Mouse (Mus musculus): Measurements from ENCODE around the gene Prlr. TPM values are rescaled to one million over a fixed set of nuclear protein-coding genes. Genes with fewer than 3 reads are reported as not detected.

Gene Prlr
- 0.23 and 0.54 TPM in 2 replicates for polyA plus RNA-seq (2012; rRNA removed)

- no peak for TF ChIP-seq POLR2A (IDR thresholded peaks at IDR 0.05; ENCODE audit: extremely low read depth, insufficient read depth, low read length)
- TF ChIP-seq CTCF (IDR thresholded peaks at IDR 0.05; ENCODE audit: extremely low read depth, insufficient read depth, low read length), result no peak
- Histone ChIP-seq H3K27ac (ENCODE audit: insufficient read depth, low read length) (no peak within 1 kb of the TSS), H3K4me1 (ENCODE audit: control insufficient read depth, insufficient read depth, low read length) (no peaks in the 10 kb centered on the region), H3K4me3 (ENCODE audit: insufficient read depth, low read length) (peak within 1 kb of the TSS; percentile 14; the same call in 1 of the 2 replicates)
These were observed at the start of gene Prlr for GRCm38 (mm10) chr15:10177083-10177482. TSS of gene Prlr (plus strand) at chr15:10177238.

GRCm38 (mm10) chr15:10133781-10134180 lies 43.3 kb upstream of the Prlr start:
- TF ChIP-seq CTCF (IDR thresholded peaks at IDR 0.05; ENCODE audit: extremely low read depth, insufficient read depth, low read length) (no peak), POLR2A (IDR thresholded peaks at IDR 0.05; ENCODE audit: extremely low read depth, insufficient read depth, low read length) (no peak)
- H3K4me3 ChIP-seq (ENCODE audit: insufficient read depth, low read length), result no peak overlapping the region
- H3K4me1 ChIP-seq (ENCODE audit: control insufficient read depth, insufficient read depth, low read length), result no peaks in the 10 kb centered on the region
- H3K27ac ChIP-seq (ENCODE audit: insufficient read depth, low read length), result no peak overlapping the region

- TF ChIP-seq POLR2A (IDR thresholded peaks at IDR 0.05; ENCODE audit: extremely low read depth, insufficient read depth, low read length), result no peak
- TF ChIP-seq CTCF (IDR thresholded peaks at IDR 0.05; ENCODE audit: extremely low read depth, insufficient read depth, low read length), result no peak
- Histone ChIP-seq H3K4me3 (ENCODE audit: insufficient read depth, low read length) (no peak overlapping the region), H3K4me1 (ENCODE audit: control insufficient read depth, insufficient read depth, low read length) (no peaks in the 10 kb centered on the region), H3K27ac (ENCODE audit: insufficient read depth, low read length) (no peak overlapping the region)
These were observed 42.1 kb upstream of the Prlr start for GRCm38 (mm10) chr15:10134889-10135288.

- TF ChIP-seq POLR2A (IDR thresholded peaks at IDR 0.05; ENCODE audit: extremely low read depth, insufficient read depth, low read length) (no peak), CTCF (IDR thresholded peaks at IDR 0.05; ENCODE audit: extremely low read depth, insufficient read depth, low read length) (no peak)
- Histone ChIP-seq H3K4me3 (ENCODE audit: insufficient read depth, low read length) (no peak overlapping the region), H3K27ac (ENCODE audit: insufficient read depth, low read length) (no peak overlapping the region), H3K4me1 (ENCODE audit: control insufficient read depth, insufficient read depth, low read length) (no peaks in the 10 kb centered on the region)
These were observed 32.5 kb upstream of the Prlr start for GRCm38 (mm10) chr15:10144520-10144919.

- no peak overlapping the region for H3K27ac ChIP-seq (ENCODE audit: insufficient read depth, low read length)
- no peaks in the 10 kb centered on the region for H3K4me1 ChIP-seq (ENCODE audit: control insufficient read depth, insufficient read depth, low read length)
- H3K4me3 ChIP-seq (ENCODE audit: insufficient read depth, low read length), result no peak overlapping the region
- no peak for TF ChIP-seq CTCF (IDR thresholded peaks at IDR 0.05; ENCODE audit: extremely low read depth, insufficient read depth, low read length)
- TF ChIP-seq POLR2A (IDR thresholded peaks at IDR 0.05; ENCODE audit: extremely low read depth, insufficient read depth, low read length), result no peak
These were observed 28.8 kb upstream of the Prlr start for GRCm38 (mm10) chr15:10148196-10148595.

- no peaks in the 10 kb centered on the region for H3K4me1 ChIP-seq (ENCODE audit: control insufficient read depth, insufficient read depth, low read length)
- no peak overlapping the region for H3K4me3 ChIP-seq (ENCODE audit: insufficient read depth, low read length)
- no peak overlapping the region for H3K27ac ChIP-seq (ENCODE audit: insufficient read depth, low read length)
- TF ChIP-seq CTCF (IDR thresholded peaks at IDR 0.05; ENCODE audit: extremely low read depth, insufficient read depth, low read length) (no peak), POLR2A (IDR thresholded peaks at IDR 0.05; ENCODE audit: extremely low read depth, insufficient read depth, low read length) (no peak)
These were observed 16.4 kb upstream of the Prlr start for GRCm38 (mm10) chr15:10160663-10161062.

- Histone ChIP-seq H3K4me3 (ENCODE audit: insufficient read depth, low read length) (no peak overlapping the region), H3K27ac (ENCODE audit: insufficient read depth, low read length) (no peak overlapping the region), H3K4me1 (ENCODE audit: control insufficient read depth, insufficient read depth, low read length) (no peaks in the 10 kb centered on the region)
- TF ChIP-seq CTCF (IDR thresholded peaks at IDR 0.05; ENCODE audit: extremely low read depth, insufficient read depth, low read length) (no peak), POLR2A (IDR thresholded peaks at IDR 0.05; ENCODE audit: extremely low read depth, insufficient read depth, low read length) (no peak)
These were observed 2.0 kb upstream of the Prlr start for GRCm38 (mm10) chr15:10175078-10175477.

- H3K27ac ChIP-seq (ENCODE audit: insufficient read depth, low read length), result no peak overlapping the region
- TF ChIP-seq POLR2A (IDR thresholded peaks at IDR 0.05; ENCODE audit: extremely low read depth, insufficient read depth, low read length) (no peak), CTCF (IDR thresholded peaks at IDR 0.05; ENCODE audit: extremely low read depth, insufficient read depth, low read length) (no peak)
- no peak overlapping the region for H3K4me3 ChIP-seq (ENCODE audit: insufficient read depth, low read length)
- H3K4me1 ChIP-seq (ENCODE audit: control insufficient read depth, insufficient read depth, low read length), result no peaks in the 10 kb centered on the region
These were observed 1.4 kb upstream of the Prlr start for GRCm38 (mm10) chr15:10175656-10176055.

- Histone ChIP-seq H3K27ac (ENCODE audit: insufficient read depth, low read length) (no peak overlapping the region), H3K4me1 (ENCODE audit: control insufficient read depth, insufficient read depth, low read length) (no peaks in the 10 kb centered on the region), H3K4me3 (ENCODE audit: insufficient read depth, low read length) (peak overlapping the region; percentile 14; the same call in 1 of the 2 replicates)
- no peak for TF ChIP-seq POLR2A (IDR thresholded peaks at IDR 0.05; ENCODE audit: extremely low read depth, insufficient read depth, low read length)
- TF ChIP-seq CTCF (IDR thresholded peaks at IDR 0.05; ENCODE audit: extremely low read depth, insufficient read depth, low read length), result no peak
These were observed 587 bp downstream of the Prlr start for GRCm38 (mm10) chr15:10177519-10178130.

- TF ChIP-seq CTCF (IDR thresholded peaks at IDR 0.05; ENCODE audit: extremely low read depth, insufficient read depth, low read length) (no peak), POLR2A (IDR thresholded peaks at IDR 0.05; ENCODE audit: extremely low read depth, insufficient read depth, low read length) (no peak)
- no peak overlapping the region for H3K27ac ChIP-seq (ENCODE audit: insufficient read depth, low read length)
- no peaks in the 10 kb centered on the region for H3K4me1 ChIP-seq (ENCODE audit: control insufficient read depth, insufficient read depth, low read length)
- H3K4me3 ChIP-seq (ENCODE audit: insufficient read depth, low read length), result peak overlapping the region; percentile 14; the same call in 1 of the 2 replicates
These were observed 1.1 kb downstream of the Prlr start for GRCm38 (mm10) chr15:10178131-10178566.
